Mouse (Mus musculus) spleen, postnatal 10 days (tissue): ENCODE results near the gene Dus4l.

Experiments used
- DNase-seq, 2 experiments: peaks; one replicate each; pipeline ENCODE4 v3.0.0; 2021 to 2022; ENCODE audit warnings: low spot score in 2 of 2

The Dus4l gene

GRCm38 (mm10) chr12:31592011-31592410 lies 62.6 kb downstream of the Dus4l start:
- DNase-seq: no peak
